Mouse (Mus musculus) kidney, embryonic 16.5 days (tissue): ENCODE measurements around the gene Wdcp. TPM values are rescaled to one million over a fixed set of nuclear protein-coding genes. Genes with fewer than 3 reads are reported as not detected.
"Not testable (repeated sequence)": the region's sequence is repeated elsewhere in the genome, so short reads cannot be mapped to it uniquely, and the experiment has no call there.

Experiments used
- ATAC-seq: fragments of 200-750 bp; cut with Nextera tagmentation; 2 replicates; pipeline ENCODE4 v1.8.0; 2017; ENCODE audit warnings: moderate TSS enrichment; ENCODE audit not compliant: low FRiP score, low TSS enrichment
- H3K27ac ChIP-seq: fragments of 300-500 bp; sonication (generic); 2 replicates; pipeline ENCODE4 v1.5.1; 2014; ENCODE audit warnings: low read length
- H3K27me3 ChIP-seq: fragments of 300-500 bp; sonication (generic); 2 replicates; pipeline ENCODE4 v1.6.1; 2014; ENCODE audit warnings: low read length, control low read depth, mixed read lengths; ENCODE audit not compliant: insufficient read depth
- H3K36me3 ChIP-seq: fragments of 300-500 bp; sonication (generic); 2 replicates; pipeline ENCODE4 v1.6.1; 2014; ENCODE audit warnings: low read length, control low read depth, mixed read lengths; ENCODE audit not compliant: insufficient read depth
- H3K4me1 ChIP-seq: fragments of 300-500 bp; sonication (generic); 2 replicates; pipeline ENCODE4 v1.6.1; 2014; ENCODE audit warnings: low read length, control low read depth, mixed read lengths; ENCODE audit not compliant: insufficient read depth
- H3K4me2 ChIP-seq: fragments of 300-500 bp; sonication (generic); replicated peaks from 2 replicates; pipeline ENCODE4 v1.6.1; 2014; ENCODE audit warnings: low read depth, low read length
- H3K4me3 ChIP-seq: fragments of 300-500 bp; sonication (generic); 2 replicates; pipeline ENCODE4 v1.5.1; 2014; ENCODE audit warnings: mild to moderate bottlenecking, low read length
- H3K9ac ChIP-seq: fragments of 300-500 bp; sonication (generic); replicated peaks from 2 replicates; pipeline ENCODE4 v1.6.1; 2014; ENCODE audit warnings: low read length
- H3K9me3 ChIP-seq: fragments of 300-500 bp; sonication (generic); 2 replicates; pipeline ENCODE4 v1.6.1; 2016; ENCODE audit warnings: low read length, control low read depth
- WGBS: fragments of 180-500 bp; shearing (Covaris S2); extraction: QIAGEN DNeasy Blood & Tissue Kit; methylation state at CpG from one replicate; pipeline ENCODE4 v1.1.7; 2014; 5-methylcytosine and 5-hydroxymethylcytosine counted together
- polyA plus RNA-seq: library from polyadenylated mRNA; unstranded; fragments of >200 nt; fragmentation: Nextera tagmentation; extraction: Ambion mirVana; gene quantifications from 2 replicates; pipeline ENCODE4 v1.2.1, GENCODE M21; 2015

Gene Wdcp
- 15.3 and 16.9 TPM in 2 replicates for polyA plus RNA-seq

DNA sequence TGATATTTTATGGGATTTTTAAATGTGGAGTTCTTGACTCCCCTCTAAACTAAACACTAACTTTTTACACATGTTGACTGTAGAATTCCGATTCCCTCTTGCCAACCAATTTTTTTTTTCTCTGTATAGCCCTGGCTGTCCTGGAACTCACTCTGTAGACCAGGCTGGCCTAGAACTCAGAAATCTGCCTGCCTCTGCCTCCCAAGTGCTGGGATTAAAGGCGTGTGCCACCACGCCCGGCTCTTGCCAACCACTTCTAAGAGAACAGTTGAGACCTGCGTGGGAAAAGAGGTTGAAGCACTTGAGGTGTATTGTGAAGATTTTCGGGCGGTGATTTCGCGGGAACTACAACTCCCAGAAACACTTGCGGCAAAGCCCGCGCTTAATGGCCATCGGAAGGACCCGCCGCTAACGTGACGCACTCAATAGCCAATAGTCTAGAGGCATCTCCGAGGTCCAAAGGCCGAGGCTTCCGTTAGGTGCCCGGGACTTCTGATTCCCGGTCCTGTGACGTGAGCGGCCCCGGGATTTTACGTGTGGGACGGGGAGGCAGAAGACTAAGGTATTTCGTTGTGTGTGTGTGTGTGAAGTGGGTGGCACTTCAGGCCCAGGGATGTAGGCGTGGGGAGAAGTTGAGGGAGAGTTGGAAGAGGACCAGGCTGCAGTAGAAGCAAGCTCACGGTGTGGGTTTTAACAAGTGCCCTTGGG lies at the start of gene Wdcp:
Gene Wdcp, plus strand, starts transcription at position 414 of the 708 bp plus-strand sequence.
- peaks cover 19% of the 10 kb centered on the region for H3K4me1 ChIP-seq
- H3K4me2 ChIP-seq, result peak within 1 kb of the TSS; percentile 95
- H3K4me3 ChIP-seq, result peak within 1 kb of the TSS; percentile 75
- H3K9me3 ChIP-seq, result no peaks in the 10 kb centered on the region
- no peaks in the 10 kb centered on the region for H3K36me3 ChIP-seq
- peak within 1 kb of the TSS; percentile 73 for H3K9ac ChIP-seq
- peak; percentile 94 for ATAC-seq
- 0 out of 2 replicates have a peak within 1 kb of the TSS, but pooled peaks have one; percentile 64 for H3K27ac ChIP-seq
- under 1% methylated on average over 30 of the region's 30 CpGs for WGBS
- no peaks in the 10 kb centered on the region for H3K27me3 ChIP-seq

DNA sequence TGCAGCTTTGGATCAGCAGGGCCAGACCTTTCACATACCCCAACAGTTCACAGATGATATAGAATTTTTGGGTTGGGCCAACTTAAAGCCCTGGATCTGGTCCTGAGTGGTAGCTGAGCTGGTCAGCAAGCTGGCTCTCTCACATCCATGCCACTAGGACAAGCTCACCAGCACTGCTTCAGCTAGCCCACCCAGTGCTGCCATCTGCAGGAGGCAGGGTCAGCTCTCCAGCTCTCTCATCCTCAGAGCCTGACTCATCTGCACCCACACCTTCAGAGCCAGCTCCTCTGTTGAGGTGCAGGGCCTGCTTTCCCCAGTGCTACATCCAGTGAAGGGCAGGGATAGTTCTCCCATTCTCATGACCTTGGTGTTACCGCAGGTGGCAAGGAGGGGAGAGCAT lies 49.4 kb upstream of the Wdcp start:
- H3K9me3 ChIP-seq, result no peaks in the 10 kb centered on the region
- H3K9ac ChIP-seq, result no peak overlapping the region
- 80% methylated on average over 1 of the region's 1 CpGs for WGBS
- ATAC-seq, result no peak
- no peaks in the 10 kb centered on the region for H3K27me3 ChIP-seq
- no peak overlapping the region for H3K4me2 ChIP-seq
- no peak overlapping the region for H3K4me3 ChIP-seq
- H3K4me1 ChIP-seq, result no peaks in the 10 kb centered on the region
- H3K36me3 ChIP-seq, result no peaks in the 10 kb centered on the region
- no peak overlapping the region for H3K27ac ChIP-seq

DNA sequence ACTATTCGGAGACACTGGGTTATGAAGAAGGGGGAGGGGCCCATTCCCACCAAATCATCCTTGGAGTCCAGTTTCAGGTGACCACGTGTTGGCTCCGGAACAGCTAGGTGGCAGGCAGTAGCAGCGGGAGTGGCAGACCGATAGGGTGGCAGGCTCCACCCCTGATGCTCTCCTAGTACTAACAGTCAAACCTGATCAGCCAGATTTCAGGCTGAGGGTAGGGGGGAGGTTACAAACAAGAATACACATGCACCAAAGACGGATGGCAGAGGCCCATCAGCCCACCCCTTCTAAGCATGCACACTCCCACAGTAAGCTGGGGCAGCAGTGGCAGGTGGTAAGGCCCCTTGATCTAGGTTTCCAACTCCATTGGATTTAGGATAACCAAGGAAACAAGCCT lies 45.6 kb upstream of the Wdcp start:
- not testable (repeated sequence) for H3K4me3 ChIP-seq, H3K27me3 ChIP-seq, ATAC-seq, H3K4me1 ChIP-seq, H3K4me2 ChIP-seq, H3K36me3 ChIP-seq, H3K9me3 ChIP-seq, H3K9ac ChIP-seq, H3K27ac ChIP-seq
- WGBS, result 65% methylated on average over 6 of the region's 6 CpGs

DNA sequence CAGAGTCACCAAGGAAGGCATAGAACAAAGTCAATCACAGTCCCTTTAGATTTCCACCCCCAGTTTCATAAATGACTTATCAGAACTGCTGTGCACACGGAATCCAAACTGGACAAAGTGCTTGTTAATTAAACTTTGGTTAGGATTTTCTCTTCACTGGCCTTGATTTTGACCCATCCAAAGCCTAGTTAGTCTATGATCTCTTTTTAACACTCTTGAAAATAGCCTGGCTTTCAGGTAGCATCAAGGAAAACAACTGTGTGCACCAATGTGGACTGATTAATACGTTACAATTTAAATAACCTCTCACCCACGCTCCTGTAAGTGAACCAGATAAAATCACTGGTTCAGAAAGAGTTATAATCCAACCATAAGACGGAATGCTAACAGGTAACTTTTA lies 32.1 kb upstream of the Wdcp start:
- whole genome bisulfite sequencing, result 59% methylated on average over 4 of the region's 4 CpGs
- no peak overlapping the region for H3K4me3 ChIP-seq
- no peaks in the 10 kb centered on the region for H3K36me3 ChIP-seq
- no peak overlapping the region for H3K4me2 ChIP-seq
- no peak overlapping the region for H3K9ac ChIP-seq
- 0 out of 2 replicates have a peak, but pooled peaks cover 3% of the 10 kb centered on the region for H3K4me1 ChIP-seq
- peaks cover 5% of the 10 kb centered on the region for H3K9me3 ChIP-seq
- ATAC-seq, result no peak
- no peak overlapping the region for H3K27ac ChIP-seq
- no peaks in the 10 kb centered on the region for H3K27me3 ChIP-seq

DNA sequence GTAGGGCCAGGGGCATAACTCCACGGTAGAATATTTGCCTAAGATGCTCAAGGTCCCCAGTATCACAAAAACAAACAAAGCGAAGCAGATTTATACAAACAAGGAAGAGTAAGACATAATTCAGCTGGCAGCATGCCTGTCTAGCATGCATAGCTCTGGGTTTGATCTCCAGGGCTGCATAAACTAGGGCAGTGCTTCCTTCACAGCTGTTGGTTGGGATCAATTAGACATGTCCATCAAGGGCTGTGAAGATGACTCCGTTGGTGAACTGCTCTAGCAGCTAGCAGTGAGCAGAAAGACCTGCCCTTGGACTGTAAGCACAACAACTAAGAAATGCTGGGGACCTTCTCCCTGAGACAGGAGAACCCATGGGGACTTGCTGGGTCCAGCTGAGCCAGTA lies 31.4 kb upstream of the Wdcp start:
- Histone ChIP-seq H3K4me3 (no peak overlapping the region), H3K4me2 (no peak overlapping the region), H3K27me3 (no peaks in the 10 kb centered on the region), H3K27ac (no peak overlapping the region; the same call in 1 of the 2 replicates), H3K4me1 (peaks cover 8% of the 10 kb centered on the region), H3K9ac (no peak overlapping the region), H3K9me3 (peaks cover 5% of the 10 kb centered on the region), H3K36me3 (no peaks in the 10 kb centered on the region)
- WGBS, result 37% methylated on average over 3 of the region's 3 CpGs
- peak; percentile 65; the same call in 1 of the 2 replicates for ATAC-seq

DNA sequence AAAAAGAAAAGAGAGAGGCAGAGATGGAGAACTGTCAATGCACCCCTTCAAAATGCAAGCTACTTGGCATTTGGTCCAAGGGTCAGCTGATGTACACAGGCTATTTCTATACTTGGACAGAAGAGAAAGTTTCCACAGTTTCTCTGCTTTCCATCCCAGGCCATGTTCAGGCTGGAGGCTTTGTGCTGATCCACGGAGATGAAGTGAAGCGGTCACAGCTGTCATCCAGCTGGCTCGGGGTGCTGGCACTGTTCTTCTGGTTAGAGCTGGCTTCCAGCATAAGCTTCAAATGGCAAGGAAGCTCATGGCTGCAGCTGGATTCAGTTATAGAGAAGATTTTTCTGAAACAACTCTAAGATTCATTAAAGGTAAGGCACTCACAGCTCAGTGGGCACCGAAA lies 29.5 kb upstream of the Wdcp start:
- ATAC-seq, result no peak
- Histone ChIP-seq H3K4me1 (peaks cover 16% of the 10 kb centered on the region), H3K4me2 (no peak overlapping the region), H3K27me3 (no peaks in the 10 kb centered on the region), H3K4me3 (no peak overlapping the region), H3K27ac (no peak overlapping the region), H3K36me3 (no peaks in the 10 kb centered on the region), H3K9me3 (peaks cover 5% of the 10 kb centered on the region), H3K9ac (no peak overlapping the region)
- 87% methylated on average over 4 of the region's 4 CpGs for WGBS

DNA sequence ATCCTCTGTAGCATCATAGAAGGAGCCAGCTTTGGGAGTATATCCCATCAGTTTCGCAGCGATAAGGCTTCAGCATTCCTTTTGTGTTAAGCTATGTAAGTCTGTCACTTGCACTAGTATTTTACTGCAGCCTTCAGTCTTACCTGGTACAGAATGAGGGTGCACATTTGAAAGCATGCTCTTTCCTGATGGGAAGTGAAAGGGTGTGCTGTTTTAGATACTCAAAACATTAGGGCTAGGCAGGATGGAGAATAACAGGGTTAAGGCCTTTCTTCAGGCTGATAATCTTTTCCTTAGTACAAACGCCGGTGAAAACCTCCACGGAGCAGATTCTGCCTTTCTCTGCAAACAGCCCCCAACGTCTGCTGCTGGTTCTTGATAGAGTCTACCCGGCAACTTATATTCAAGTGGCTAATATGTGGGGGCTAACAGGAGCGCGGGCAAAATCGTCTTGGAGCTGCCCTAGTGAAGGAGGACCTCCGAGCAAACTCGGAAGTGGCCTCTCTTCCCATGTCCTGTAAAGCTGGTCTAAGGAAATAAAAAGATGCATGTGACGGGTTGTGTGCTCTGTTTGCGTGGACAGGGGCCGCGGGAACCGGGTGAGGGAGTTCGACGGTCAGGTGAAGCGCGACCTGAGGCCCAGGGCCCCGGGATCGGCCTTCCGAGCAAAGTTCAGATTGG lies 26.3 kb upstream of the Wdcp start:
- peak overlapping the region; percentile 87 for H3K9ac ChIP-seq
- ATAC-seq, result peak; percentile 84
- peak overlapping the region; percentile 95 for H3K27ac ChIP-seq
- peaks cover 14% of the 10 kb centered on the region for H3K36me3 ChIP-seq
- H3K4me3 ChIP-seq, result peak overlapping the region; percentile 84
- H3K9me3 ChIP-seq, result no peaks in the 10 kb centered on the region
- H3K4me2 ChIP-seq, result peak overlapping the region; percentile 83
- peaks cover 19% of the 10 kb centered on the region for H3K4me1 ChIP-seq
- 10% methylated on average over 24 of the region's 24 CpGs for WGBS
- H3K27me3 ChIP-seq, result no peaks in the 10 kb centered on the region

DNA sequence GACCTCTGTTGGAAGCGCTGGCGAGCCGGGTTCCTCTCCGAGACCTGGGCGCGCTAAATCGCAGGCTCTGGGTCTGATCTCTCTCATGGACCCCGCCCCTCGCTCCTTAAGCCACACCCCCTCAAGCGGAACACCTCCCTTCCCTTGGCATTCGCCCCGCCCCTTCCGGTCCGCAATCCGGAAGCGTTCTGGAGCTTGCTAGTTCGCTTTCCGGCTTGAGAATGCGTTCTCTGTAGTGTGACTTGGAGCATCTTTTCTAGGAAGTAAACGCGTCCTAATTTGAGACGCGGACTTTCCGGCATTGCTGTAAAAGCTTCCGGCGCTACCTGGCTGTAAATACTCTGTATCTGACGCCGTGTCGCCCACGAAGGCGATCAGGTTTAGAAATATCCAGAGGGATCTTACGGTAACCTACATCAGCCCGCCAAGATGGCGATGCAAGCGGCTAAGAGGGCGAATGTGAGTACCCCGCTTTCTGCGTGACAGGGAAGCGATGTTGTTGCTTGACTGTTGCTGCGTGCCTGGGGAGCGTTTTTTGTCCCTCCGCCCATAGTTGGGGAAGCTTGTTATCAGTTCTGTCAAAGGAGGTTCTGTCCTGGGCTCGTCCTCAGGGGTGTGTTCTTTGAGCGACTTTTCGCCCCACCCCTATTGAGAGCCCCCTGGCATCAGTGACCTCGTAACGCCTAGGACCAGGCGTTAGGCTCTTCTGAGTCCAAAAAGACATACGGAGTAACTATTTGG lies 25.6 kb upstream of the Wdcp start, which contains the start of gene Sf3b6:
Gene Sf3b6, plus strand, starts transcription at position 184 of the 741 bp plus-strand sequence.
- H3K9me3 ChIP-seq, result no peaks in the 10 kb centered on the region
- H3K4me3 ChIP-seq, result peak within 1 kb of the TSS; percentile 84
- WGBS, result under 1% methylated on average over 49 of the region's 49 CpGs
- H3K4me2 ChIP-seq, result peak within 1 kb of the TSS; percentile 83
- ATAC-seq, result peak; percentile 98
- peak within 1 kb of the TSS; percentile 87 for H3K9ac ChIP-seq
- H3K27me3 ChIP-seq, result no peaks in the 10 kb centered on the region
- H3K4me1 ChIP-seq, result peaks cover 18% of the 10 kb centered on the region
- H3K36me3 ChIP-seq, result peaks cover 21% of the 10 kb centered on the region
- H3K27ac ChIP-seq, result peak within 1 kb of the TSS; percentile 95

DNA sequence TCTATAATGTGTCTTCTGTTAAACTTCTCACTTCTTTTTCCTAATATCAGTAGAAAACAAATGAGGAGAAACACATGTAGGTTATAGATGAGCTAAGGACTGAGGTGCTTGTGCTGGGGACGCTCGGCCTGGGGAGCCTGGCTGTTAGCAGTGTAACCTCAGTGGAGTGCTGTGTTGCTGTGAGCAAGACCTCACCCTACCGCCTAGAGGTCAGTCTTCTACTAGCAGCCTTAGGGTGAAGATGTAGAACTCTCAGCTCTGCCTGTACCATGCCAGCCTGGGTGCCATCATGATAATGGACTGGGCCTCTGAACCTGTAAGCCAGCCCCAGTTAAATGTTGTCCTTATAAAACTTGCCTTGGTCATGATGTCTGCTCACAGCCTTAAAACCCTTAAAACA lies 15.8 kb upstream of the Wdcp start:
- Histone ChIP-seq H3K36me3 (peaks cover 15% of the 10 kb centered on the region; the same call in 1 of the 2 replicates), H3K4me3 (no peak overlapping the region)
- 83% methylated on average over 3 of the region's 3 CpGs for WGBS

More for the DNA sequence above, 15.8 kb upstream of the Wdcp start:
- Histone ChIP-seq H3K4me1 (no peaks in the 10 kb centered on the region), H3K27ac (no peak overlapping the region), H3K27me3 (no peaks in the 10 kb centered on the region), H3K4me2 (no peak overlapping the region), H3K9me3 (no peaks in the 10 kb centered on the region), H3K9ac (no peak overlapping the region)
- ATAC-seq, result no peak
